22 mouse cellular contexts compared by ENCODE assay signal in genomic region chr4:82452905-82453304, GRCm38 (mm10).
"Had no signal": no experiment of that assay in that cellular context is flagged by ENCODE, and none has a peak within 500 bp of the region (broad histone marks: within the 10 kb centered on the region; RNA-seq: fewer than 3 reads in every experiment).

No protein-coding gene starts in this region.

- H3K36me3 ChIP-seq: lung, embryonic 15.5 days; midbrain, embryonic 12.5 days; neural tube, embryonic 13.5 days; neural tube, embryonic 15.5 days had no signal

- H3K4me2 ChIP-seq: lung, embryonic 15.5 days; midbrain, embryonic 12.5 days; neural tube, embryonic 13.5 days; neural tube, embryonic 15.5 days had no signal

- H3K27ac ChIP-seq: liver, embryonic 14.5 days; lung, embryonic 15.5 days; macrophage; midbrain, embryonic 12.5 days; neural tube, embryonic 13.5 days; neural tube, embryonic 15.5 days had no signal

- H3K9me3 ChIP-seq: lung, embryonic 15.5 days; megakaryocyte, embryonic 14.5 days; midbrain, embryonic 12.5 days; neural tube, embryonic 13.5 days; neural tube, embryonic 15.5 days had no signal

- H3K4me1 ChIP-seq: megakaryocyte, embryonic 14.5 days had no signal

- DNase-seq: lung, adult 2 months; lung, postnatal 14 days; lung, postnatal 36 days; midbrain, embryonic 14.5 days; retina, postnatal 1 day; right cerebral cortex, adult 18-20 months; right cerebral cortex, postnatal 25 days; right cerebral cortex, postnatal 4 days; spleen, adult 18-20 months; thymus, adult 18-20 months; thymus, postnatal 14 days; thymus, postnatal 36 days had no signal

- H3K4me3 ChIP-seq: lung, embryonic 15.5 days; megakaryocyte, embryonic 14.5 days; midbrain, embryonic 12.5 days; myocyte; neural tube, embryonic 13.5 days; neural tube, embryonic 15.5 days had no signal

- ATAC-seq: lung, postnatal 0 days; midbrain, embryonic 16.5 days had no signal

- H3K9ac ChIP-seq: liver, embryonic 14.5 days; lung, embryonic 15.5 days; midbrain, embryonic 12.5 days; neural tube, embryonic 13.5 days; neural tube, embryonic 15.5 days had no signal

- H3K27me3 ChIP-seq: lung, embryonic 15.5 days; megakaryocyte, embryonic 14.5 days; midbrain, embryonic 12.5 days; neural tube, embryonic 13.5 days; neural tube, embryonic 15.5 days had no signal
